Mouse (Mus musculus) bone marrow macrophage, adult 2 months (primary cell): Measurements from ENCODE around the gene Dido1.

Experiments used
- CTCF ChIP-seq: IDR thresholded peaks from 2 replicates; pipeline ENCODE4 v1.5.1; 2012; ENCODE audit warnings: low read depth, mild to moderate bottlenecking, low read length, moderate library complexity
- POLR2A ChIP-seq: IDR thresholded peaks from 2 replicates; pipeline ENCODE4 v1.6.1; 2012; ENCODE audit warnings: mild to moderate bottlenecking, low read depth, low read length, borderline replicate concordance

DNA sequence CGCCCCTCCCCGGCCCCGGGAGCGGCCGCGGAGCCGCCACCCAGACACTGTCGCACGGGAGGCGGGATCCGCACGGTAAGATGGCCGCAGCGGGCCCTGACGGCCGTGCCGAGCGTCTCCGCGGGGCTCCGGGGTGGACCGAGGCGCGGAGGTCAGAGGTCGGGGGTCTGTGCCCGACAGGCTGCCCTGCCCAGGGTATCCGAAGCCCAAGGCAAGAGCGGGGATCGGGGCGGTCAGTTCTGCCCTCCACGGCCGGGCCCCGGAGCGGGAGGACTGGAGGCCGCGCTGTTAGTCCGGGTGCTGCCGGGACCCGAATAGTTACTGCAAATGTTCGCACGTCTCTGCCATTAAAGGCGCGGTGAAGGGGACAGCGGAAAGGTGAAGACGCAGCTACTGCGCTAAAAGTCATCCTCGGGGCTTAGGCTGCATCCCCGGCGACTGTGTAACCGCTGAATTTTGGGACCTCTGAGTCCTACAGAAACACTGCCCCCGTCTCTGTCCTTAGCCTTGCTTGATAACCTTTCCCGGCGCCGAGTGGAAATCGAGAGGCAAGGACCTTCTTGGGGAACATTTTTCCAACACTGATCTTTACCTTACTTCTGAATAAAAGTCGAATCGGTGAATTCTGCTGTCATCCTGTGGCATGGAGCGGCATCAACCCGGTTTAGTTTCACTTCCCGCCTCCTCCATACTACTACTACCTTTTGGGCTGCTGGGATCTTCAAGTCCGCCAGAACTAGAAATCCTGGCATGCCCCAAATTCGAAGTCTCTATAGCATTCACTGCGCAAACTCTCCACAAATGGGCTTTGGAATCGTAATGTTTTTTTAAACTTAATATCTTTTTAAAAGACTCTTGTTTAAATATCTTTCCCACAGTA lies 717 bp upstream of the Dido1 start:
- TF ChIP-seq CTCF, result no peak
- no peak for TF ChIP-seq POLR2A
